Mouse (Mus musculus) limb, embryonic 11.5 days (tissue): ENCODE measurements around the gene Hoxd10. TPM values are rescaled to one million over a fixed set of nuclear protein-coding genes. Genes with fewer than 3 reads are reported as not detected.

ENCODE experiments used
- ATAC-seq: fragments of 200-750 bp; cut with Nextera tagmentation; 2 replicates; pipeline ENCODE4 v1.8.0; 2017; ENCODE audit warnings: low read depth; ENCODE audit not compliant: insufficient number of reproducible peaks, low FRiP score, low TSS enrichment
- DNase-seq: peaks from one replicate; pipeline ENCODE4 v3.0.0-alpha.2; 2015; ENCODE audit warnings: low spot score
- H3K27ac ChIP-seq: fragments of 300-500 bp; sonication (generic); replicated peaks from 2 replicates; pipeline ENCODE4 v1.5.1; 2014; ENCODE audit warnings: low read depth, mild to moderate bottlenecking, low read length
- H3K27me3 ChIP-seq: fragments of 300-500 bp; sonication (generic); 2 replicates; pipeline ENCODE4 v1.6.1; 2014; ENCODE audit warnings: mild to moderate bottlenecking, low read length, mixed read lengths; ENCODE audit not compliant: control insufficient read depth, insufficient read depth
- H3K36me3 ChIP-seq: fragments of 300-500 bp; sonication (generic); 2 replicates; pipeline ENCODE4 v1.6.1; 2014; ENCODE audit warnings: mild to moderate bottlenecking, low read length, moderate library complexity, mixed read lengths; ENCODE audit not compliant: control insufficient read depth, insufficient read depth
- H3K4me1 ChIP-seq: fragments of 300-500 bp; sonication (generic); 2 replicates; pipeline ENCODE4 v1.6.1; 2014; ENCODE audit warnings: low read length, mixed read lengths; ENCODE audit not compliant: control insufficient read depth, insufficient read depth
- H3K4me2 ChIP-seq: fragments of 300-500 bp; sonication (generic); 2 replicates; pipeline ENCODE4 v1.6.1; 2014; ENCODE audit warnings: low read depth, mild to moderate bottlenecking, moderate library complexity; ENCODE audit not compliant: severe bottlenecking
- H3K4me3 ChIP-seq: fragments of 300-500 bp; sonication (generic); 2 replicates; pipeline ENCODE4 v1.5.1; 2014; ENCODE audit warnings: low read depth, low read length
- H3K9ac ChIP-seq: fragments of 300-500 bp; sonication (generic); 2 replicates; pipeline ENCODE4 v1.6.1; 2014; ENCODE audit warnings: mild to moderate bottlenecking, low read length
- H3K9me3 ChIP-seq: fragments of 300-500 bp; sonication (generic); 2 replicates; pipeline ENCODE4 v1.6.1; 2016; ENCODE audit warnings: low read length; ENCODE audit not compliant: control insufficient read depth
- WGBS: fragments of 180-500 bp; shearing (Covaris S2); extraction: QIAGEN DNeasy Blood & Tissue Kit; methylation state at CpG from one replicate; pipeline ENCODE4 v1.1.7; 2014; 5-methylcytosine and 5-hydroxymethylcytosine counted together
- polyA plus RNA-seq: library from polyadenylated mRNA; unstranded; fragments of >200 nt; fragmentation: Nextera tagmentation; extraction: Ambion mirVana; gene quantifications from 2 replicates; pipeline ENCODE4 v1.2.1, GENCODE M21; 2014

The Hoxd10 gene
- polyA plus RNA-seq, 1 experiment from 2014 or later, result 52.0 TPM

- Histone ChIP-seq H3K27me3 (peaks cover 61% of the 10 kb centered on the region), H3K4me1 (peaks cover 12% of the 10 kb centered on the region), H3K9ac (peak overlapping the region; percentile 54), H3K36me3 (no peaks in the 10 kb centered on the region), H3K9me3 (no peaks in the 10 kb centered on the region), H3K27ac (peak overlapping the region; percentile 40; the same call in 1 of the 2 replicates), H3K4me3 (peak overlapping the region; percentile 38), H3K4me2 (peak overlapping the region; percentile 34)
- 1% methylated on average over 30 of the region's 30 CpGs for WGBS
- no peak for ATAC-seq
- DNase-seq, result peak; percentile 60
These were observed 31.0 kb upstream of the Hoxd10 start for GRCm38 (mm10) chr2:74660421-74661375.

GRCm38 (mm10) chr2:74661685-74662084 is 30.0 kb upstream of the Hoxd10 start:
- H3K4me1 ChIP-seq, result peaks cover 6% of the 10 kb centered on the region; the same call in 1 of the 2 replicates
- H3K27ac ChIP-seq, result no peak overlapping the region
- H3K4me2 ChIP-seq, result peak overlapping the region; percentile 23
- no peaks in the 10 kb centered on the region for H3K9me3 ChIP-seq
- H3K36me3 ChIP-seq, result no peaks in the 10 kb centered on the region
- no peak overlapping the region; the same call in 1 of the 2 replicates for H3K9ac ChIP-seq
- WGBS, result under 1% methylated on average over 14 of the region's 14 CpGs
- DNase-seq (peak; percentile 89), ATAC-seq (peak; percentile 66)
- H3K27me3 ChIP-seq, result peaks cover 59% of the 10 kb centered on the region
- 0 out of 2 replicates have a peak overlapping the region, but pooled peaks have one; percentile 14 for H3K4me3 ChIP-seq

GRCm38 (mm10) chr2:74663291-74663925 is 28.3 kb upstream of the Hoxd10 start:
- no peaks in the 10 kb centered on the region for H3K9me3 ChIP-seq
- WGBS, result 4% methylated on average over 18 of the region's 18 CpGs
- no peaks in the 10 kb centered on the region for H3K36me3 ChIP-seq
- DNase-seq, result peak; percentile 86
- peaks cover 56% of the 10 kb centered on the region for H3K27me3 ChIP-seq
- H3K4me1 ChIP-seq, result 0 out of 2 replicates have a peak, but pooled peaks cover 6% of the 10 kb centered on the region
- no peak for ATAC-seq
- H3K27ac ChIP-seq, result no peak overlapping the region
- H3K4me2 ChIP-seq, result peak overlapping the region; percentile 27; the same call in 1 of the 2 replicates
- no peak overlapping the region for H3K4me3 ChIP-seq
- H3K9ac ChIP-seq, result no peak overlapping the region; the same call in 1 of the 2 replicates

- Histone ChIP-seq H3K4me2 (peak overlapping the region; percentile 18), H3K9ac (peak overlapping the region; percentile 41), H3K36me3 (no peaks in the 10 kb centered on the region), H3K4me1 (0 out of 2 replicates have a peak, but pooled peaks cover 3% of the 10 kb centered on the region), H3K27me3 (peaks cover 56% of the 10 kb centered on the region), H3K27ac (no peak overlapping the region), H3K9me3 (no peaks in the 10 kb centered on the region), H3K4me3 (peak overlapping the region; percentile 10; the same call in 1 of the 2 replicates)
- 2% methylated on average over 7 of the region's 7 CpGs for WGBS
- ATAC-seq (no peak), DNase-seq (peak; percentile 38)
These were observed 25.3 kb upstream of the Hoxd10 start for GRCm38 (mm10) chr2:74666411-74666810.

GRCm38 (mm10) chr2:74667191-74667841 is 24.4 kb upstream of the Hoxd10 start:
- H3K4me1 ChIP-seq, result peaks cover 7% of the 10 kb centered on the region; the same call in 1 of the 2 replicates
- H3K4me3 ChIP-seq, result peak overlapping the region; percentile 63
- ATAC-seq (no peak), DNase-seq (peak; percentile 66)
- no peaks in the 10 kb centered on the region for H3K9me3 ChIP-seq
- peak overlapping the region; percentile 90 for H3K9ac ChIP-seq
- WGBS, result under 1% methylated on average over 36 of the region's 36 CpGs
- peak overlapping the region; percentile 88 for H3K4me2 ChIP-seq
- peak overlapping the region; percentile 1; the same call in 1 of the 2 replicates for H3K27ac ChIP-seq
- H3K27me3 ChIP-seq, result peaks cover 54% of the 10 kb centered on the region
- no peaks in the 10 kb centered on the region for H3K36me3 ChIP-seq

GRCm38 (mm10) chr2:74667842-74668357 is 23.8 kb upstream of the Hoxd10 start, which contains the start of gene Hoxd13:
Hoxd13 (plus strand) TSS chr2:74668310.
- H3K36me3 ChIP-seq, result no peaks in the 10 kb centered on the region
- peak within 1 kb of the TSS; percentile 88 for H3K4me2 ChIP-seq
- peak within 1 kb of the TSS; percentile 84 for H3K27ac ChIP-seq
- H3K9ac ChIP-seq, result peak within 1 kb of the TSS; percentile 90
- peak within 1 kb of the TSS; percentile 63 for H3K4me3 ChIP-seq
- WGBS, result under 1% methylated on average over 35 of the region's 51 CpGs
- H3K27me3 ChIP-seq, result peaks cover 51% of the 10 kb centered on the region
- ATAC-seq, result peak; percentile 78
- peak; percentile 80 for DNase-seq
- H3K9me3 ChIP-seq, result no peaks in the 10 kb centered on the region
- H3K4me1 ChIP-seq, result peaks cover 7% of the 10 kb centered on the region; the same call in 1 of the 2 replicates

- peak; percentile 23; the same call in 1 of the 2 replicates for ATAC-seq
- H3K27me3 ChIP-seq, result peaks cover 45% of the 10 kb centered on the region
- peak overlapping the region; percentile 90 for H3K9ac ChIP-seq
- H3K4me3 ChIP-seq, result peak overlapping the region; percentile 63
- no peaks in the 10 kb centered on the region for H3K9me3 ChIP-seq
- H3K36me3 ChIP-seq, result no peaks in the 10 kb centered on the region
- no peak for DNase-seq
- peak overlapping the region; percentile 88 for H3K4me2 ChIP-seq
- WGBS, result under 1% methylated on average over 62 of the region's 74 CpGs
- peaks cover 7% of the 10 kb centered on the region; the same call in 1 of the 2 replicates for H3K4me1 ChIP-seq
- peak overlapping the region; percentile 84 for H3K27ac ChIP-seq
These were observed 23.1 kb upstream of the Hoxd10 start for GRCm38 (mm10) chr2:74668370-74669229.
